Mouse (Mus musculus): ENCODE results near the gene Arpc1b. TPM values are rescaled to one million over a fixed set of nuclear protein-coding genes. Genes with fewer than 3 reads are reported as not detected.

Arpc1b gene
- polyA plus RNA-seq, 1 experiment from 2014 or later, result 467 TPM

GRCm38 (mm10) chr5:145139571-145140519 lies 25.8 kb downstream of the Arpc1b start, which contains the start of the genes Pdap1 and Bud31:
Pdap1 (minus strand) TSS chr5:145140238.
Bud31 (plus strand) TSS chr5:145140362.
- Histone ChIP-seq H3K4me1 (ENCODE audit: insufficient read depth, low read depth, low read length) (peaks cover 8% of the 10 kb centered on the region; the same call in 1 of the 2 replicates), H3K9ac (replicated peaks; ENCODE audit: low read depth) (peak within 1 kb of the TSS; percentile 85), H3K27me3 (replicated peaks; ENCODE audit: insufficient read depth, low read length) (no peaks in the 10 kb centered on the region), H3K4me2 (replicated peaks; ENCODE audit: low read depth, low read length) (peak within 1 kb of the TSS; percentile 86), H3K27ac (ENCODE audit: low read length) (peak within 1 kb of the TSS; percentile 94), H3K9me3 (ENCODE audit: low read length) (no peaks in the 10 kb centered on the region), H3K4me3 (ENCODE audit: low read depth, low read length) (peak within 1 kb of the TSS; percentile 92), H3K36me3 (ENCODE audit: insufficient read depth, low read length) (peaks cover 24% of the 10 kb centered on the region; the same call in 1 of the 2 replicates)
- DNase-seq (ENCODE audit: low spot score), result peak; percentile 97
- no peak for TF ChIP-seq CTCF (IDR thresholded peaks at IDR 0.05)
- TF ChIP-seq EP300 (IDR thresholded peaks at IDR 0.05), result peak; percentile 88
- ATAC-seq, result peak; percentile 96
- 1% methylated on average over 81 of the region's 84 CpGs for WGBS

- no peak for ATAC-seq
- peak overlapping the region; percentile 85 for H3K9ac ChIP-seq (replicated peaks; ENCODE audit: low read depth)
Measured at GRCm38 (mm10) chr5:145140611-145141010, 26.6 kb downstream of the Arpc1b start.

DNA sequence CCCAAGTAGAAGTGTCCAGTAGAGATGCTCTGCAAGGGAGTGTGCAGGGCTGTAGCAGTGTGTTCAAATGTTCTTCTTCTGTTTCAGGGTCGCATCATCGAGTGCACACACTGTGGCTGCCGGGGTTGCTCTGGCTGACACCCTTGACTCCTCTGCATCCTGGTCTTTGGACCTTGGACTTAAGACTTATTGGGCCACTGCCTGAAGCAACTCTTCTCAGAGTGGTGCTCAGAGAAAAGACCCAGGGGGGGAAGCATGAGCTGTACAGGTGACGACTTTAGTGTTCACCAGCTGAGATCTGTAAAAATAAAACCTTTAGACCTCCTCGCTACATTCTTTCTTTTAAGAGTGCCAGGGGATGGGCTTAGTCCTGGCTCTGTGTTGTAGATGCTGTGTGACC lies 33.7 kb downstream of the Arpc1b start:
- H3K9me3 ChIP-seq (ENCODE audit: low read length), result no peaks in the 10 kb centered on the region
- peaks cover 67% of the 10 kb centered on the region for H3K36me3 ChIP-seq (ENCODE audit: insufficient read depth, low read length)
- 89% methylated on average over 5 of the region's 5 CpGs for WGBS
- no peak for ATAC-seq
- no peaks in the 10 kb centered on the region for H3K27me3 ChIP-seq (replicated peaks; ENCODE audit: insufficient read depth, low read length)
- H3K4me2 ChIP-seq (replicated peaks; ENCODE audit: low read depth, low read length), result no peak overlapping the region
- H3K4me3 ChIP-seq (ENCODE audit: low read depth, low read length), result no peak overlapping the region
- DNase-seq (ENCODE audit: low spot score), result no peak
- no peaks in the 10 kb centered on the region for H3K4me1 ChIP-seq (ENCODE audit: insufficient read depth, low read depth, low read length)
- H3K27ac ChIP-seq (ENCODE audit: low read length), result no peak overlapping the region
- no peak for TF ChIP-seq CTCF (IDR thresholded peaks at IDR 0.05)
- no peak for TF ChIP-seq EP300 (IDR thresholded peaks at IDR 0.05)
- no peak overlapping the region for H3K9ac ChIP-seq (replicated peaks; ENCODE audit: low read depth)

More at GRCm38 (mm10) chr5:145140611-145141010, 26.6 kb downstream of the Arpc1b start:
- peaks cover 19% of the 10 kb centered on the region; the same call in 1 of the 2 replicates for H3K36me3 ChIP-seq (ENCODE audit: insufficient read depth, low read length)
- H3K27ac ChIP-seq (ENCODE audit: low read length), result peak overlapping the region; percentile 94
- H3K4me1 ChIP-seq (ENCODE audit: insufficient read depth, low read depth, low read length), result peaks cover 8% of the 10 kb centered on the region; the same call in 1 of the 2 replicates
- H3K4me2 ChIP-seq (replicated peaks; ENCODE audit: low read depth, low read length), result peak overlapping the region; percentile 86
- peak overlapping the region; percentile 92 for H3K4me3 ChIP-seq (ENCODE audit: low read depth, low read length)
- no peak for TF ChIP-seq CTCF (IDR thresholded peaks at IDR 0.05)
- no peak for TF ChIP-seq EP300 (IDR thresholded peaks at IDR 0.05)
- no peaks in the 10 kb centered on the region for H3K9me3 ChIP-seq (ENCODE audit: low read length)
- under 1% methylated on average over 18 of the region's 18 CpGs for WGBS
- no peaks in the 10 kb centered on the region for H3K27me3 ChIP-seq (replicated peaks; ENCODE audit: insufficient read depth, low read length)
- peak; percentile 36 for DNase-seq (ENCODE audit: low spot score)

DNA sequence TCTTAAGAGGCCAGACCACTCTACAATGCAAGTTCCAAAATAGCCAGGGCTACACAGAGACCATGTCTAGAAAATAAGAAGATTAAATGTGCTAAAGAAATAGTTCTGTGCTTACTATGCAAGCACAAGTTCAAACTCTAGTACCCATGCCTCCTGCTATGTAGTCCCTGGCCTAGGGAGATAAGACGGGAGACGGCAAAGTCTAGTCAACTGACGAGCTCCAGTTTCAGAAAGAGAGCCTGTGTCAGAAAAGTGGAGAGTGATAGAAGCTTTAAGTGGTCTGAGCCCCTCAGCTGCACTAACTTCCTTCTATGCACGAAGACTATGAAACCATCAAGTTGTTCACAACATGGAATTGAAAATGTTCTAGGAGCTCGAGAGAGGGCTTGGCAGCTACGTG lies 35.3 kb downstream of the Arpc1b start:
- no peaks in the 10 kb centered on the region for H3K9me3 ChIP-seq (ENCODE audit: low read length)
- no peak overlapping the region for H3K9ac ChIP-seq (replicated peaks; ENCODE audit: low read depth)
- no peak overlapping the region for H3K27ac ChIP-seq (ENCODE audit: low read length)
- TF ChIP-seq EP300 (IDR thresholded peaks at IDR 0.05), result no peak
- TF ChIP-seq CTCF (IDR thresholded peaks at IDR 0.05), result no peak
- no peaks in the 10 kb centered on the region for H3K27me3 ChIP-seq (replicated peaks; ENCODE audit: insufficient read depth, low read length)
- ATAC-seq (no peak), DNase-seq (ENCODE audit: low spot score) (no peak)
- 84% methylated on average over 6 of the region's 6 CpGs for WGBS
- H3K4me1 ChIP-seq (ENCODE audit: insufficient read depth, low read depth, low read length), result no peaks in the 10 kb centered on the region
- no peak overlapping the region for H3K4me2 ChIP-seq (replicated peaks; ENCODE audit: low read depth, low read length)
- peaks cover 68% of the 10 kb centered on the region for H3K36me3 ChIP-seq (ENCODE audit: insufficient read depth, low read length)
- H3K4me3 ChIP-seq (ENCODE audit: low read depth, low read length), result no peak overlapping the region

DNA sequence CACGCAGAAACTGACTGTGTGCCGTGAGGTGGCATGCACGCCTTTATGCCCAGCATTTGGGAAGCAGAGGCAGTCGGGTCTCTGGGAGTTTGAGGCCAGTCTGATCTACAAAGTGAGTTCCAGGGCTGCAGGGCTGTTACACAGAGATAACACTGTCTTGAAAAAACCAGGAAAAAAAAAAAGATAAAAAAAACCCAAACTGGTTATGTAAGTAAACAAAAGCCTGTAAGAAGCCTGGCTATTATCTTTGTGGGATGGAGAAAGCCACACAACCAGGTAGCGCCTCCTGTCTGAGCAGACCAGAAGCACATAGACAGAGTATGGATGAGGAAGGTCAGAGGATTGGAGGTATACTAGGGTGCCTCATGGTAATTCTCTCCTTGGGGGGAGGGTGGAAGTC lies 38.7 kb downstream of the Arpc1b start:
- ATAC-seq (no peak), DNase-seq (ENCODE audit: low spot score) (no peak)
- no peak overlapping the region for H3K27ac ChIP-seq (ENCODE audit: low read length)
- peaks cover 62% of the 10 kb centered on the region for H3K36me3 ChIP-seq (ENCODE audit: insufficient read depth, low read length)
- H3K27me3 ChIP-seq (replicated peaks; ENCODE audit: insufficient read depth, low read length), result no peaks in the 10 kb centered on the region
- no peak overlapping the region for H3K4me3 ChIP-seq (ENCODE audit: low read depth, low read length)
- no peaks in the 10 kb centered on the region for H3K9me3 ChIP-seq (ENCODE audit: low read length)
- H3K4me2 ChIP-seq (replicated peaks; ENCODE audit: low read depth, low read length), result no peak overlapping the region
- H3K9ac ChIP-seq (replicated peaks; ENCODE audit: low read depth), result no peak overlapping the region
- WGBS, result 90% methylated on average over 5 of the region's 5 CpGs
- TF ChIP-seq EP300 (IDR thresholded peaks at IDR 0.05), result no peak
- no peak for TF ChIP-seq CTCF (IDR thresholded peaks at IDR 0.05)
- H3K4me1 ChIP-seq (ENCODE audit: insufficient read depth, low read depth, low read length), result no peaks in the 10 kb centered on the region

GRCm38 (mm10) chr5:145161361-145161760 lies 47.3 kb downstream of the Arpc1b start:
- no peaks in the 10 kb centered on the region for H3K9me3 ChIP-seq (ENCODE audit: low read length)
- H3K9ac ChIP-seq (replicated peaks; ENCODE audit: low read depth), result no peak overlapping the region
- H3K27me3 ChIP-seq (replicated peaks; ENCODE audit: insufficient read depth, low read length), result no peaks in the 10 kb centered on the region
- no peak overlapping the region for H3K4me3 ChIP-seq (ENCODE audit: low read depth, low read length)
- DNase-seq (ENCODE audit: low spot score), result no peak
- peaks cover 27% of the 10 kb centered on the region; the same call in 1 of the 2 replicates for H3K36me3 ChIP-seq (ENCODE audit: insufficient read depth, low read length)
- no peak for TF ChIP-seq CTCF (IDR thresholded peaks at IDR 0.05)
- no peak for TF ChIP-seq EP300 (IDR thresholded peaks at IDR 0.05)
- no peak overlapping the region for H3K4me2 ChIP-seq (replicated peaks; ENCODE audit: low read depth, low read length)
- no peaks in the 10 kb centered on the region; the same call in none of the 2 replicates for H3K4me1 ChIP-seq (ENCODE audit: insufficient read depth, low read depth, low read length)
- ATAC-seq, result no peak
- H3K27ac ChIP-seq (ENCODE audit: low read length), result no peak overlapping the region
- 92% methylated on average over 14 of the region's 14 CpGs for WGBS
